Mouse (Mus musculus) mature B cell (primary cell): ENCODE results near the gene Akap2.

Source experiments
- in situ Hi-C: fragments of 300-500 bp; cut with MboI; formaldehyde crosslinking; loops from 2 replicates; pipeline ENCODE4 v1.14.3; 2019

Gene Akap2

DNA sequence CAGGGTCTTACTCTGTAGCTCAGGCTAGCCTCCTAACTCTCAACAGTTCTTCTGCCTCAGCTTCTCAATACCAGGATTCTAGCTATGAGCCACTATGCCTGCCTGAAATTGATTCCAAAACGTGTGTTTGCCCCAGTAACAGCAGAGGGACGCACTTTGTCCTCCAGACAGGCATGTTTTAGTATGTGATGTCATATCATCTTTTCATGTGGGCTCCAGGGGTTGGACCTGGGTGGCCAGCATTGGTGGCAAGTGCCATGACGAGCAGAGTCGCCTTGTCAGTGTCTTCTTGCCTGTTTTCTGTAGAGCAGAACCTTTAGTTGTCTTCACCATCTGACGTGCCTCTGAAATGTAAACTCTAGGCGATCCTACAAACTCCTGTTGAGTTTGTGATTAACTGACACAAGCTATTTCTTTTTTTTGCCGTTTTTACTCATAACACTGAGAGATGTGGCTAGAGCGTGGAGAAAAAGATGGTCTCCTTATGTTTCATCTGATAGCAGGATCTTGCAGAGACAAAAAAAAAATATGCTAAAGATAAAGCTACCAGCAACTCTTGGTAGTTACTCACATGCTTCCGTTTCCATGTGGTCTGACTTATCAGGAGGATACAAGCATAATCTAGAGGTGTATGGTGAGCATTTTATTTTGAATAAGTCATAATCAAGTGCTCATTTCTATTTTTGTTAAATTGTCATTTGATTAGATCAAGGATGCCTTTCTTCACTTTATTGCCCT, 80.3 kb downstream of the Akap2 start:
- in situ Hi-C loops = no loop called here

DNA sequence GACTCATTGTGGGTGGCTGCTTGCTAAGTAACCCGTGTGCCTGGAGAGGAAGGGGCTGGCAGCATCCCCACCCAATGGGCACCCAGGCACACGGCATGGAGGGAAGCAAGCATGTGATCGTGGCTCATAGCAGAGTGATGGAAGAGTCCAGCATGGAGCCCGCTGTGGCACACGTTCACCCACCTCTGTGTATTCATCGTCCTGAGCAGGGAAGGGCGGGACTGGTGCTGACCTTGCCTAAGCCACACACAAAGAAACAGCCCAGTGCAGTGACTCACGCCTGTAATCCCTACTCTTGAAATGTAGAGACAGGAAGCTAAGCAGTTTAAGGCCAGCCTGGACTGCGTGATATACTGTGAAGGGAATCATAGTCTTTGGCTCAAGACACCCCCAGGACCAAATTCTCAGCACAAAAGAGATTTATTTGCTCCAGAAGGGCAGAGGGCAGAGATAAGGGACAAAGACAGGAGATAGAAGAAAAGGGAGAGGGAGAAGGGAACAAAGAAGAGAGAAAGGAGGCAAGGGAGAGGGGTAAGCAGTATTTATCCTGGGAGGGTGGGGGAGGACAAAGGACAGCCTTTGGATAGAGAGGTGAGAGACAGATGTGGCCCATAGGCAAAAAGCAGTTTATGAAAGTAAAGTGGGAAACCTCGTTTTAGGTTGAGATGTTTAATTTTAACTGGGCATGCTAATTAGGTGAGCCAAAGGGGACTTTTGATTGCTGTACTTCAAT, 81.0 kb downstream of the Akap2 start:
- in situ Hi-C loops = no loop called here

DNA sequence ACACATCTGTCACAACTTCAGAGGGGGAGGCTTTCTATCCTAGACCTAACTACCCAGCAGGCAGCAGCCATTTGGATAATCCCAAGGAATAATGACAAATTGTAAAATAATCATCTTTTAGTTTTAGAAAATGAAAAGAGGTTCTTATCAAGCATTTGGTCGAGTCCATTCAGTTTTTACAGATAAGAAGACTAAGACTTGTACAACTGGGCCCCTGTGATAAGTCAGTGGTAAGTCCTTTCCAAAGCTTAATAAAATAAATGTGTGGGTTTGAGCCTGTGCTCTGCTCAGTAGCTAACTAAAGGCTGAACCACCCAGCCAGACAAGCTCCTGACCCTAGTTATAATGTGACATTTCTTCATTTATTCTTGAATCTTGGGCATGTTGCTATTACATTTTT, 81.8 kb downstream of the Akap2 start:
- in situ Hi-C loops = no loop called here

DNA sequence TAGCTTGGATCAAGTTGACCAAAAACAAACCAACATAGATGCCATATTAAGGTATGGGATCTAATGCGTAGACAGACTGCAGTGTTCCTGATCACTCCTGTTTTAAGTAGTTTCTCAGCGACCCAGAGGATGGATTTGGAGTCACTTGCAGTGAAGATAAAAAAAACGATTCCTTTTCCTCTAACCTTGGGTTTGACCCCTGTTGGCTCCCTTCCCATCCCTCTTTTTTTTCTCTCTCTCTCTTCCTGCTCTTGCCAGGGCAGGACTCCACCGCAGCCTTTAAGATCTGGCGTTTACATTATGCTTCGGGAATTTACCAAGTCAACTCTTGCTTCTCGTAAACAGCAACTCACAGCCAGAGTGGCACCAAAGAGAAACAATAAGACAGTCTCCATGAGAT, 83.8 kb downstream of the Akap2 start:
- in situ Hi-C loops = no loop called here

DNA sequence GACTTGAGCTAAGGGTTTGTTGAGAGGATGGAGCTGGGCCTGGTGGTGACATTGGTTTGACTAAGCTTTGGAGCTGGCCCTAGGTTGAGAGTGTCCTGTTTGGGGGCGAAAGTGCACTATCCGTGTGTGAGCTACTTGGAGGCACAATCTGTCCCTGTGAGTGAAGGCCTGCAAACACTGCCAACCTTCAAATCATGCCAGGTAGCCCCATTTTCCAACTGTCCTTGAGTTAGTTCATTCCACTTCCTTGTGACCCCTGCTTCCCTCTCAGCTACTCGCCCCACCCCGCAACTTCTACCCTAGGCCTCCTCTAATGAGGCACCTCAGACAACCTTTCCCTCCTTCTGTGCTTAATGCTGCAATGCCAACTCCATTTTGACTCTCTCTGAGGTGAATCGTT, 84.5 kb downstream of the Akap2 start:
- in situ Hi-C loops = no loop called here

DNA sequence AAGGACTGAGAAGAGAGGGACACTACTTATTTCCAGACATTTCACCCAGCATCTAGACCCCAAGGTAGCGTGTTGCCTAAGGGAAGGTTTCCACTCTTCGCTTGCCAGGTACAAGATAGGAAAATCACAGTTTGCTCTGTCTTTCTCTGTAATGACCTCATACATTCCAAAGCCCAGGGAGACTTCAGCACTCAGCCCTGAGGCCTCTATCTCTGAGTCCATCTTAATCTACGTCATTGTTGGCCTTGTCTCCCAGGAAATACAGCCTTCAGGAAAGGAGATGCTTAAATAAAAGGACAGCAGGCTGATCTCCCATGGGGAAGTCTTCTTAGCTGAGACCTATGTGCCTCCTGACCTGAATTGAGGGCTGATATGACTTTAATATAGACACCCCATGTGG, 85.0 kb downstream of the Akap2 start:
- in situ Hi-C loops = no loop called here

DNA sequence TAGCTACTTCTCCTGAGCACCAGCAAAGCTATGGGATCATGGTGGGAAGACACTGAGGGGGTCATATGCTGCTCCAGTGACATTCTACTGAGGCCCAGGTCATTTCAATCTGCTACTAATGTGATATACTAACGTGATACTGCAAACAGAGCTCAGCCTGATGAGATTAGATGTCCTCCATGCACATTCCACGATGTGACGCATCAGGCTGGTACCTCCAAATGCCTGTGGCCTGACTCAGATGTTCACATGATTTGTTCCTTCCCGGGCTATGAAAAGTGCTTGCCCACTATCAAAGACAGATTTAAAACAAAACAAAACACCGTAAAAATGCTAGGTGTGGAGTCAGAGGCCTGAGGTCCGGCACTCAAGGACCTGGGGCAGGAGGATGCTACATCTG, 87.4 kb downstream of the Akap2 start:
- in situ Hi-C loops = no loop called here

DNA sequence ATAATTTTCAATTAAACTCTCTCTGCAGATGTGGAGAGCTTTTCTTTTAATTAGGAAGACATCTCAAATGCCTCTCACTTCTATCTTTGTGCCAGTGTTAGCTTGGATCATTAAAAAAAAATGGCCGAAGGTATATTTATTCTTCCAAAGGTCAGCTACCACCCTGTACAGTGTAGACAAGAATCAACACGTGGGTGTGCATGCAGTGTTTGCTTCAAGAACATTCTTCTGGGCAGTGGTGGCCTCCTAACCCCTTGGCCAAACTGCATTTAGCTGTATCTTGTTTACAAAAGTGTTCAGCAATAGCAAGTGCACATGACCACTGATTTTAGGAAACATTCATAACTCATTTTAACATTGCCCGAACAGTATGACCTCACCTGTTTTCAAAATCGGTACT, 92.0 kb downstream of the Akap2 start:
- in situ Hi-C loops = no loop called here

DNA sequence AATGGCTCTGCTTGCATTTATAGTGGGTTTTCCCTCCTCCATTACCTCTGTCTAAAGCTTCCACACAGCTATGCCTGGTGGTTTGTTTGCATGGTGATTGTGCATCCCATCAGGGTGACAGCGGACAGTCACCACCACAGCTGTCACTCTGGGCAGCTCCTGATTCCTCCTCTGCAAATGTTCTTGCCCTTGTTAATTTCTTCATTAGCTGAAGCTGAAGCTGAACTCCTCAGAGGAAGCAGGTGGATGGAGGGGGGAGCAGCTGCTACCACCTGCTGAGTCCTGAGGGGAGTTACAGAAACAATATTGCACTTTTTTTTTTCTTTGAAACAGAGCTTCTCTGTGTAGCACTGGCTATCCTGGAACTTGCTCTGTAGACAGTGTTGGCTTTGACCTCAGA, 94.6 kb downstream of the Akap2 start:
- in situ Hi-C loops = no loop called here

DNA sequence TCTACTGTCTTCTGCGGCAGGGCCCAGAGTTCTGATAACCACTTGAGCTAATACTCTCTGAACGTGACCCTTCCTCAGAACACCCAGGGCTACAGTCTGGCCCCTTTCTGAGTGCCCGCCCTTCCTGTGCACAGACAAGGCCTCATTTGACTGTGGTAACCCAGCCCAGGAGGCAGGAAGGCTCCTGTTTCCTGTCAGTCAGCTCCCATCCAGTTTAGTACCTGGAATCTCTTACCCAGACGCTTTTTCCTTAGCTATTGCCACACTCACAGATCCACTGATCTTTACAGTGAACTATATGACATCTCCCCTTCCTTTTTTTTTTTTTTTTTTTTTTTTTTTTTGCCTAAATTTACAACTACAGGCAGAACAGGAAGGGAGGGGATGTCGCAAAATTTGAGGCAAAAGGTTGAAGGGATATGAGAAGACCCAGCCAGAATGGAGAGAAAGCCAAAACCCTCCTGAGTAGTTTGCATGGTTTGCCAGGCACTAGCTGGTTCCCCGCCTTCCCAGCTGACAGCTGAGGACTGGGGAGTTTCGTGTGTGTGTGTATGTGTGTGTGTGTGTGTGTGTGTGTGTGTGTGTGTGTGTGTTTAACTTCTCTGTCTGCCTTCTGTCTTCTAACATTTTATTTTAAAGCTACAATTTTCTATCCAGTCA, 95.6 kb downstream of the Akap2 start:
- in situ Hi-C loops = no loop called here

DNA sequence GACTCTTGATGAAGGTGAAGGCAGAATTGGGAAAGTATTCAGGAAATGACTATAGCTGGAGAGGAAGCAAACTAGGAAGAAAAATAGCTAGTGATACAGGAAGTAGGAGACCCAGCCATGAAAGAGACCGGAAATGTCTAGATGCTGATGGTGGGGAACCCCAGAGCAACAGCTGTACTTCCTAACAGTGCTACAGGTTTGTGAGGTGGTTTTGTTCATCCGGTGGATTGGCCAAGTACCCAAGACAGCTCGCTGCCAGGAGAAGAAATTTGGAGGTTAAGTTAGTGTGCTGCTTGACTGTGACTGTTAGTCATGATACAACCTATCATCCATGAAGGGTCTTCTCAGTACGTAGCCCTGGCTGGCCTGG, 96.1 kb downstream of the Akap2 start:
- in situ Hi-C loops = no loop called here

DNA sequence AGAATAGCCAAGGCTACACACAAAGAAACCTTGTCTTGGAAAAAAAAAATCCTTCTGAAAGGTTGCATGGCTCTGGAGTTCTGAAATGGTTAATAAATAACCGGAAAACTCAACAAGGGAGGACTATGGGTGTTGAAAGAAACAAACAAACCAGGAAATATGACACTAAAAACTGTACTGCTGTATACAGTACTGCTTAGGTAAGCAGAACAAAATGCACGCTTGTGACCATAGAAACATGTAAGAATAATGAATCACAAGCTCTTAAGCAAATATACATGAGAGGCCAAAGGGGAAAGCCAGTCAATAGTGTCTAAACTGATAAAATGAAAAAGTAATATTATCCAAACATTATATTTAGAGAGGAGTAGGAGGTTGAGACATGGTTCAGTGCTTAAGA, 97.9 kb downstream of the Akap2 start:
- in situ Hi-C loops = no loop called here

DNA sequence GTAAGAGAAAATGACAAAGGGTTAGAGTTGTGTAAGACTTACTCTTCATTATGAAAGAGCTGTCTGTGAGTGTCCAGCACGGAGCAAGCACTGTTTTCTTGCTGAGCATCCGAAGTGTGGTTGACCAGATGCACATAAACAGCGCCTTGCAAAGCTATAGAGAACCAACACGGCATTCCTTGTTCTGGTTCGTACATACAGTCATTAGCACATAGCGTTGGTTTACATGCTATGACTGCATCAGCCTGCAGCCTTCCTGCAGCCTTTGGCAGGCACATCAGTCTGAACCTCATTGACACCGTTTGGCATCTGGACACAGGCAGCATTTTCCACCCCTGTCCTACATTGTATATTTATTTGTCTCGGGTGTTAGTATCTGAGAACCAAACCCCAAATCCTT, 98.7 kb downstream of the Akap2 start:
- in situ Hi-C loops = no loop called here

DNA sequence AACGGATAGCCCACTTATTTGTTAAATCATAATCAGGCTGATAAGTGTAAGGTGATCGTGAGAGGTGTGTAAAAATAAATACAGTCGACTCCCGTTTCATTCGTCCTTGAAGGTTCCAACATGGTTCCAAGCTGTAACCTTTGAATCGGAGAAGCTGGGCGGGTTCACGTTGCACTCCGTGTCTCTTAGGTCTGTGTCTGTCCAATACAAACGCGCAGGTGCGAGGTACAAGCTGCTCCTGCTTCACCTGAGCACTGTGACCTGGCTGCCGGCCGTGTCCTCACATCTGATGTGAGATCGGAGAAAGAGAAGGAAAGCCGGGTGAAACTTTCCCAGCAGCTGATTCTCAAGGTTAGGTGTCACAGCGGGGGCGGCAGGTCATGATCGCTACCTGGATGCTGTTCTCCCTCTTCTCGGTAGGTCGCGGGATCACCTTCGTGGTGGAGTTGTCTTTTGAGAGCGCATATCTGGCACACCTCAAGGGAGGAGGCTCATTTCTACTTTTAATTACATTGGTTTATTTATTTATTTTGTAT, 103.5 kb downstream of the Akap2 start:
- in situ Hi-C loops = no loop called here

DNA sequence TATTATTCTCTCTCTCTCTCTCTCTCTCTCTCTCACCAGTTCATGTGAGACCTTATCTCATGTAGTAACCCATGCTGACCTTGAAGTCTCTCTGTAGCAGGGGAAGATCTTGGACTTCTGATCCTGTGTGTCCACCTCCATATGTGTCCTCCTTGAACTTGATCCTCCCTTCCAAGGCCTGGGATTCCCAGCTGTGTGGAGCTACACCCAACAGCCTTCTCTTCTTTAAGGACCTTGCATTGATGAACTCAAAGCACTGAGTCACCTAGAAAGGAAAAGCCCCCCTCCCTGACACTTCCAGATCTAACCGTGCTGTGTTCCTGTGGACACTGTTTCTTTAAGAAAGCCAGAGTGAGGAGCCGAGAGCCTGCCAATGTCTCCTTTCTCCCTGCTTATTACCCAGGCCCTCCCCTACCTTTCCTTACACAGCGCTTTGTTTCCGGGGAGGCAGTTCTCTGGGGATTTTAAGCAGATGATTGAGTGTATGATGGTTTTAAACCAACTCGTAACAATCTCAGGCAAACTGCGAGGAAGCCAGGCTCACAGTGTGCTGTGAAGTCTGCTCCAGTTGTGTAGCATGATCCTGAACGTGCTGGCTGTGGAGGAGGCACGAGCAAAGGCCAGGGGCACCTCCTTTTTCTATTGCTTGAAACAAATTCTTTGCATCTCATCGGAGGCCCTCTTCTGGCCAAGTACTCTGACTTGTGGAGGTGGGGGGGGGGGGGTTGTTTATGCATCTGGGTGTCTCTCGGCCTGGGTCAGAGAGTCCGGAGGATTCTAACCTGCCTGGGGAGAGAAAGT, 104.3 kb downstream of the Akap2 start:
- in situ Hi-C loops = no loop called here

DNA sequence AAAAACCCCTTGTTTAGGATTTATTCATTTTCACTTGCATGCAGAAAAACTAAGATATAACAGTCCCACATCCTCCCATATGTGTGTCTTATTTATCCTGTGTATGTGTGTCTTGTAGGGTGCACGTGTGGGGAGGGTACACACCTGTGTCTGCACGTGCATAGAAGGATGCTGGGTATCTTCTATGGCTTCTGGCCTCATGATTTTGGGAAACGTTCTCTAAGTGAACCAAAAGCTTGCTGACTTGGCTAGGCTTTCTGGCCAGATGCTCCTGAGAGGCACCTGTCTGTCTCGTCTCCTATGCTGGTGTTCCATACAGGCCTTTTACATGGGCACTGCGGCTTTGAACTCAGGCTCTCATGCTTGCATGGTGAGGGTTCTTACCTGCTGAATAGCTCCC, 105.2 kb downstream of the Akap2 start:
- in situ Hi-C loops = no loop called here

DNA sequence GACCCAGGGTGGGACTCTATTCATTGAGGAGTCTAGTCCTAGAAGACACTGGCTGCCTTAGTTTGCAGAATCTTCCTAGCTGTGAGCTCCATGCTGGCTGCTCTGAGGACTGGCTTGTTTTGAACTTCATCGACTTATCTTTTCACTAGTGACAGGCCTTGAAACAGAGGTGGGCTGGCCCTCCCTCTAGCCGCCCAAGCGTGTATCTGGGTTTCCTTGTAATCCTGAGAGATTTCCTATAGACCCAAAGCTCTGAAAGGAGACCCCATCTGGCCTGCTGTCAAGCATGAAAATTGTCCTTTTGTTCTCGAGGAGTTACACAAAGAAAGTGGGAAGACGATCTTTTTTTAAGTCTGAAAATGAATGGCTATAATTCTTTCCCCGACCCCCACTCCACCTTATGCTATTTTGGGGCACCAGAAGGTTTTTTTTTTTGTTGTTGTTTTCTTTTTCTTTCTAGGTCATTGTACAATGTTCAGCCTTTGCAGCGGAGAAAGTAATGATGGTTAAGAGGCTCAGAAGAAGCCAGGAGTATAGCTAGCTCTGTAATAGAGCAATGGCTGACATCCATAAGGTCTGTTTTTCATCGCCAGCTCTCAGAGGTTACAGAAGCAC, 107.3 kb downstream of the Akap2 start:
- in situ Hi-C loops = no loop called here

DNA sequence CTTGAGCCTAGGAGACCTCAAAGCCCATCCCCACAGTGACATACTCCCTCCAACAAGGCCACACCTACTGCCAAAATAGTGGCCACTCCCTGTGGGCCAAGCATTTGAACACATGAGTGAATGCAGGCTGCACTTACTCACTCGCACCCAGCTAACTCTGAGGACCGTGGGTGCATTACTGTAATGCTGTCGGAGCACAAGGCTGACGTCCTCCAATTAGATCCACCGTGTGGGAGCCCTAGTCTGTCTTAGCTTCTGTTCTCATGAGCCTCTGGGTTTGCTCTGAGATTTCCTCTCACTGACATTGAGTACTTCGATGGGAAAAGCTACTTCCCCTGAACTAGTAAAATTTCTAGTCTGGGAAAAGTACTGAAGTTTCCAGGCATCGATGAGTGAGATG, 108.8 kb downstream of the Akap2 start:
- in situ Hi-C loops = no loop called here

DNA sequence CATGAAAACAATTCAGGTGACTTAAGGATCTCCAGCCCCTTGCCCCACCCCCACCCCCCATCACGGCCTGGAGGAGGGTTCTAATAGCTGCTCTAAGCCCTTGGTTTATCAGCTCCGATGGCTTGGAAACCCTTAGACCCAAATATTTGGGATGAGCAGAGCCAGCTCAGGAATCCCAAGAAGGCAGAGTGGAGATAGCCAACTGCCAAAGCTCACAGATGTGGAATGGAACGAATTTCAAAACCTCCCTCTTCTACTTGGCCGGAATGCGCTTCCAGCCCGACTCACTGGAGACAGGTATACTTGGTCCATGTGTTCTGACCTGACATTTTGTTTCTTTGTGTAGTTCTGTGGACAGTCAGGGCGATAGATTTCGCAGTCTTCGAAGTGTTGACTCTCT, 111.7 kb downstream of the Akap2 start:
- in situ Hi-C loops = no loop called here

DNA sequence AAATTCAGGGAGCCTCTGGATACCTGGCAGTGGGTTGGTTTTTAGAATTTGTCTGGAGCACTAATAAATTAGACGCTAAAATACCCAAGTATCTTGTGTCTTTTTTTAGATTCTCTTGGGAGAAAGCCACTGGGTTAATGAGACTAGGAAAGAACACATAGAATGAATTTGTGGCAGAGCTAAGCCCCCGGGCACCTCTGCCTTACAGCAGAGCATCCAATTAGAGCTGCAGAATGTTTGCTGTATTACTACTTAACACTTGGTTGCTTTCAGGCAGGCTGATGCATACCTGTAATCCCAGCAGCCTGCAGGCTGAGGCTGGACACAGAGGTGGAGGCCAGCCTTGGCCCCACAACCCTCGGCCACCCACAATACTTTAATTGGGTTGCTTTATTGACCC, 112.3 kb downstream of the Akap2 start:
- in situ Hi-C loops = no loop called here

DNA sequence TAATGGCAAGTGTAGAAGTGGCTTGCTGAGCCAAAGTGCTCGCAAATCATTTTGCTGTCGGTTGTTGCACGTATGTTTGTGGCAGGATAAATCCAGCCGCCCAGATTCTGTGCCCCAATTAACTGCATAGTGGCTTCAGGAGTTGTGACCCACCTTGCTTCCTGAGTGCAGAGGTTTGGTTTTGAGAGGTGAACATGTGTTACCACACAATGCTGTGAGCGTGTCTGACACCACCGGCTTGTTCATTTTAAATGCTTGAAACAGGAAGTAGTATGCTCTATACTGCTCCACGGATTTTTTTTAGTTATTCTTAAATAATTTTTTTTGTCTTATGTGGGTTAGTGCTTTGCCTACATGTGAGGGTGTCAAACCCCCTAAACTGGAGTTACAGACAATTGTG, 114.9 kb downstream of the Akap2 start:
- in situ Hi-C loops = no loop called here

DNA sequence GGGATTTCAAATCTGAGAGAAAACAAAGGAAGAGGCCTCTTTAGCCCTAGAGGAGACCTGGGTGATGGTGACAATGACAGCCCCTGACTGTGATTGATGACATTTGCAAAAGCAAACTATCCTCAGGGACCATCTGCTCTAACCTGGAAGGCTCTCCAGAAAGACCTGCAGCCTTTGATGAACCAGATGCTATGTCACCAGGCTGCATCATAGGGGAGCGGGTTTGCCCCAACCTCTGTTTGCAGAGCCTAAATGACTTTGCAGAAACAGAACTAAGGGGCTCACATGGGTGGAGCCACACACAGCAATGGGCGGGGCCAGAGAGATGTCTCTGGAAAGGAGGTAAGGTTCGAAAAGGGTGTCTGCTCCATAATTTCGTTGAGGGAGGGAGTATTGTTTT, 115.6 kb downstream of the Akap2 start:
- in situ Hi-C loops = no loop called here
